Mouse (Mus musculus) urinary bladder, postnatal 4 days (tissue): ENCODE measurements around the gene Actl9.

ENCODE experiments used
- DNase-seq, 2 experiments: peaks; one replicate each; pipeline ENCODE4 v3.0.0; 2021 to 2022; ENCODE audit warnings: low spot score in 2 of 2

The Actl9 gene

DNA sequence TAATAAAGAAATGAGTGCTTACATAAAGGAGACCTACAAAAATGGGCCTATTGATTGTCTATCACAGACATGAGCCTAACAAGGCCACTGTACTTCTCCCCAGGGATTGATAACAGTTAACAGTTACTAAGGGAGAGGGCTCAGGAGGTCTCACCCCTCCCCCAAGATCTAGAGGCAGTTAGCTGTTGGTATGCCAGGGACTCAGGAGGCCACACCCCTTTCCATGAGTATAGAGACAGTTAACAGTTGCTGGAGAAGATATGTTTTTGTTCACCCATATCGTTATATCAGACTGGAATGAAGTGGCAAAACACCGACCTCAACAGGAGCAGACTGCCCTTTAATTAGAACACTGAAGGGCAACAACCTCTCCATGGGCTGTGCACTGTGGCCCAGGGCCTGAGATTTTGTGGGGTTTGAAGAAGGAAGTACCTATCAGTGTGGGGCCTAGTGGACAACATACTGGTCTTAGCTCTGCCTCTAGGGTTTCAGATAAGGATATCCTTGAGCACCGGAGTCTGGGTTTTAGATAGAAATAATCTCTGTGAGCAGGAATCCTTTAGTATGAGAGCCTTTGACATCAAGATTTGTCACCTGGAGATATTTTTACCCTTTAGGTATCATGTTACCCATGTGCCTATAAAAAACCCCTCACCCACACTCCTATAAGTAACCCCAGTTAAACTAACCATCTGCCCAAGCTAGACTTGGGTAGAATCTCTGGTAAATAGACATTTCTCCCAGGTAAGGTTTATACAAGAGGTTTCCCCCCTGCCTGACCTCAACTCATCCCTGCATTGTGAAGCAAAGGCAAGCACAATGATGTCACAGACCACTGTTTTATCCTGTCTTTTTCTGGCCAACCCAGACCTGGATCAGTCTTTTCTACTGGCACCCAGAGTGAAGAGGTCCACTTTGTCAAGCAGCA is at the start of gene Actl9:
TSS of gene Actl9 (plus strand) at position 878 of the 928 bp plus-strand sequence.
- no peak for DNase-seq

DNA sequence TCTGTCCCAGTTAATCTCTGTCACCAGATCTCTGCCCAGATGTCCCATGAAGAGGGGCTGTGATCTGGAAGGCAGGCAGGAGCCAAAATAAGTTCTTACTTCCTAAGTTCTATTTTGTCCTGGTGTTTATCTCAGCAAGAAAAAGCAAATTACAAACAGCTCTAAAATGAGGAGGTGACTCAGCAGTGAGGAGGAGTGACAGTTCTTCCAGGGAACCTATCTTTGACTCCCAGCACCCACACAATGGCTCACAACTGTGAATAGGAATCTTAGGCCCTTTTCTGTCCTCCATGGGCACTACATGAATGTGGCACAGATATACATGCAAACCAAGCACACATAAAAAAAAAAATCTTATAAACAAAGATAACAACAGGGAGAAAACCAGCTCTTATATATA is 47.0 kb upstream of the Actl9 start:
- DNase-seq, result no peak

- no peak for DNase-seq
Measured at GRCm38 (mm10) chr17:33392271-33392670, 40.4 kb upstream of the Actl9 start.

- peak; percentile 83 to 85 for DNase-seq
Measured at GRCm38 (mm10) chr17:33394182-33395034, 38.3 kb upstream of the Actl9 start, which contains the start of gene Zfp101. TSS of gene Zfp101 (minus strand) at chr17:33394641.

DNA sequence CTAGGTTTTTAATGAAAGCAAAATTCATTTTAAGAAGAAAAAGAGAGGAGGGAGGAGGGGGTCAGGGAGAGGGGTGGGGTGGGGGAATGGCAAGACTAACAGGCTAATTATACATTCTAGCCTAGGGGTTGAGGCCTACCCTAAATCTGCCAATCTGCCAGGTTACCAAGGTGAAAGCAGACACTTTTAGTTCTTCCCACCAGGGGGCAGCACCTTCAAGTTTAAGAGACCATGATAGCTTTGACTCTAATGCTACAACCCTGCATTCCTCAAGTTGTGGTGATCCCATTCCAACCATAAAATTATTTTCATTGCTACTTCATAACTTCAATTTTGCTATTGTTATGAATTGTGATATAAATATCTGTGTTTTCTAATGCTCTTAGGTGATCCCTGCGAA is 6.5 kb downstream of the Actl9 start:
- DNase-seq, result peak; percentile 35 to 72

DNA sequence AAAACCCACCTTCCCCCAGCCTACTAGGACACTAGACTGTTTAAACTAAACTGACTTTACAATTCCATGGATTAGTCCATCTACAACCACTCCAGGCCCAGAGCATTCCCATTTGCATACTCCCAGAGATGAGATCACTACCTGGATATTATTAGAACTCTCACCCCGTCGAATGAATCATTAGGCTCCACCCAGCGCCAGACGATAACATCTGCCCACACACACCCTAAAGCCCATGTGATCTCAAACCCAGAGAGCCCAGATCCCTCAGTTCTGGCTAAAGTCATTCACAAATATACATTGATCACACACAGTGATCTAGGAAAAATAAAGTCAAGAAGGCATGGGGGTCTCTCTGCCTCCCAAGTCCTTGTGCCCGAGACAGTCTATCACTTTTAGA is 7.2 kb downstream of the Actl9 start:
- DNase-seq, result no peak

- DNase-seq, result no peak
Measured at GRCm38 (mm10) chr17:33441159-33441558, 8.5 kb downstream of the Actl9 start.

DNA sequence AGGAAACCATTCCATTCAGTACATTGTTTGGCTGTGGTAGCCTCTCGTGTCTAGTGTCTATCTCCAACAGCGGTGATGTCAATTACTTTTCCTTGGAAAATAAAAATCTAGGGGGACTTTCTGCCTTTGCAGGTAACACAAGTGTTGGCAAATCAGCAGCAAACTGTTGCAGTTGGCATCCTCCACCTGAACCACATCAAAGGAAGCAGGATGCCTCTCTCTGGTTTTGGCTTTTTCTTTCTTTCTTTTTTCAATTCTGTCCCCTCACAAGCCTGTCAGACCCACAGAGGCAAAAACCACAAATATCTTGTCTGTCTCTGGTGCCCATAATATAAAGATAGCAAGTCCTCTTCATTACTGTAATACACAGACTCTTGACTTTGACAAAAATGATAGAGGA is 23.9 kb downstream of the Actl9 start:
- no peak for DNase-seq

- no peak for DNase-seq
Measured at GRCm38 (mm10) chr17:33471206-33471605, 38.5 kb downstream of the Actl9 start.
